ENCODE assay signal across 10 mouse cellular contexts in genomic region chr13:21935833-21936232, GRCm38 (mm10). TPM values are rescaled to one million over a fixed set of nuclear protein-coding genes. Genes with fewer than 3 reads are reported as not detected.
DNase-seq lines count a peak whose midpoint lies in the region; ATAC-seq and TF ChIP-seq lines count a peak whose summit lies in the region.
"Had no signal": no experiment of that assay in that cellular context is flagged by ENCODE, and none has a peak within 500 bp of the region (broad histone marks: within the 10 kb centered on the region; RNA-seq: fewer than 3 reads in every experiment).

No protein-coding gene starts in this region.

- no peaks in the 10 kb centered on the region; the same call in 1 of the 2 replicates for H3K4me1 ChIP-seq in embryonic fibroblast, embryonic 13.5 days (ENCODE audit: control insufficient read depth, insufficient read depth, low read length)

- H3K4me3 ChIP-seq in gastrocnemius, adult 2 months = peak overlapping the region; percentile 36; the same call in 1 of the 2 replicates
- H3K4me3 ChIP-seq in embryonic fibroblast, embryonic 13.5 days (ENCODE audit: insufficient read depth, low read length) = peak overlapping the region; percentile 57

- no peak for TF ChIP-seq POLR2A in embryonic fibroblast, embryonic 13.5 days (IDR thresholded peaks at IDR 0.05; ENCODE audit: low read depth, low read length)

- H3K27ac ChIP-seq in gastrocnemius, adult 2 months = no peak overlapping the region
- 0 out of 2 replicates have a peak overlapping the region, but pooled peaks have one; percentile 19 for H3K27ac ChIP-seq in embryonic fibroblast, embryonic 13.5 days (ENCODE audit: insufficient read depth, low read length)

- intact Hi-C loops in gastrocnemius, adult 2 months (cut with DNase I) = no loop called here

- DNase-seq in gastrocnemius, adult 2 months = no peak
- no peak for DNase-seq in gastrocnemius, postnatal 4 days (ENCODE audit: low spot score in 2 of 2)
- DNase-seq in A20 (ENCODE audit: low read depth, low spot score) (peak; percentile 56), liver (peak; percentile 45)
- DNase-seq in thymus, postnatal 10 days (ENCODE audit: low spot score in 2 of 2) = no peak
- no peak for DNase-seq in kidney, adult 8-10 months

- no peak for ATAC-seq in frontal cortex, adult (ENCODE audit: low TSS enrichment)

- no peak for TF ChIP-seq CTCF in gastrocnemius, adult 2 months (IDR thresholded peaks at IDR 0.05)
- TF ChIP-seq CTCF in embryonic fibroblast, embryonic 13.5 days (IDR thresholded peaks at IDR 0.05; ENCODE audit: borderline replicate concordance, insufficient read depth, low read length) = no peak

RNA-seq across cellular contexts. Expression of gene Zfp184, which starts 9.1 kb away (rescaled TPM):
- total RNA-seq in gastrocnemius, adult 2 months (2021) = under 1 TPM; 0.17 to 0.36 TPM
- total RNA-seq in gastrocnemius, postnatal 4 days (2021) = 1 to 10 TPM; 1.4 to 2.6 TPM
- 2.9 and 5.0 TPM in 2 replicates for polyA plus RNA-seq in embryonic fibroblast, embryonic 13.5 days (2011; ENCODE audit: insufficient read length, low read depth, missing spikeins)

RNA-seq across cellular contexts. Expression of gene Pom121l2, which starts 45.2 kb away (rescaled TPM):
- total RNA-seq in gastrocnemius, adult 2 months (2021) = not detected
- total RNA-seq in gastrocnemius, postnatal 4 days (2021) = not detected
- 0.23 and 0.32 TPM in 2 replicates for polyA plus RNA-seq in embryonic fibroblast, embryonic 13.5 days (2011; ENCODE audit: insufficient read length, low read depth, missing spikeins)
- total RNA-seq: hematopoietic stem cell, adult 5-6 weeks had no signal
- polyA plus RNA-seq: C2C12 had no signal

Comparison
In these comparisons a context has a peak if more than half of its experiments do, and no peak if none do; other contexts are left out.
1. DNase-seq: peak in A20 (single experiment) and liver (single experiment); none in gastrocnemius, adult 2 months (single experiment), gastrocnemius, postnatal 4 days (0 of 2), thymus, postnatal 10 days (0 of 2) and kidney, adult 8-10 months (0 of 2).